Mouse (Mus musculus) forebrain, embryonic 12.5 days (tissue): ENCODE results near the gene Sppl2b. TPM values are rescaled to one million over a fixed set of nuclear protein-coding genes. Genes with fewer than 3 reads are reported as not detected.
A peak's percentile ranks its signal among the peaks of the same experiment; 100 is the strongest.

ENCODE experiments used
- ATAC-seq: fragments of 200-750 bp; cut with Nextera tagmentation; 2 replicates; pipeline ENCODE4 v1.8.0; 2017; ENCODE audit warnings: moderate TSS enrichment; ENCODE audit not compliant: low FRiP score
- H3K27ac ChIP-seq: fragments of 300-500 bp; sonication (generic); 2 replicates; pipeline ENCODE4 v1.5.1; 2016; ENCODE audit warnings: mild to moderate bottlenecking
- H3K27me3 ChIP-seq: fragments of 300-500 bp; sonication (generic); 2 replicates; pipeline ENCODE4 v1.6.1; 2016; ENCODE audit warnings: mild to moderate bottlenecking
- H3K36me3 ChIP-seq: fragments of 300-500 bp; sonication (generic); replicated peaks from 2 replicates; pipeline ENCODE4 v1.6.1; 2016; ENCODE audit warnings: mild to moderate bottlenecking
- H3K4me1 ChIP-seq: fragments of 300-500 bp; sonication (generic); 2 replicates; pipeline ENCODE4 v1.6.1; 2016
- H3K4me2 ChIP-seq: fragments of 300-500 bp; sonication (generic); 2 replicates; pipeline ENCODE4 v1.6.1; 2016; ENCODE audit warnings: mild to moderate bottlenecking, moderate library complexity
- H3K4me3 ChIP-seq: fragments of 300-500 bp; sonication (generic); replicated peaks from 2 replicates; pipeline ENCODE4 v1.5.1; 2016; ENCODE audit warnings: mild to moderate bottlenecking
- H3K9ac ChIP-seq: fragments of 300-500 bp; sonication (generic); 2 replicates; pipeline ENCODE4 v1.6.1; 2016; ENCODE audit warnings: mild to moderate bottlenecking
- H3K9me3 ChIP-seq: fragments of 300-500 bp; sonication (generic); 2 replicates; pipeline ENCODE4 v1.6.1; 2016
- WGBS: fragments of 180-500 bp; shearing (Covaris S2); methylation state at CpG from one replicate; pipeline ENCODE4 v1.1.7; 2016; 5-methylcytosine and 5-hydroxymethylcytosine counted together
- microRNA counts: library from miRNA; unstranded; fragments of <30 nt; microRNA quantifications from one replicate; lab custom pipeline; 2017
- microRNA-seq: library from miRNA; unstranded; fragments of <30 nt; microRNA quantifications from one replicate; pipeline ENCODE4, GENCODE M21; 2017
- polyA plus RNA-seq: library from polyadenylated mRNA; unstranded; fragments of >200 nt; fragmentation: Nextera tagmentation; extraction: Ambion mirVana; gene quantifications from 2 replicates; pipeline ENCODE4 v1.2.1, GENCODE M21; 2016

Gene Sppl2b
- polyA plus RNA-seq, 1 experiment from 2014 or later, result 43.3 TPM

GRCm38 (mm10) chr10:80909375-80910162 lies 54.5 kb downstream of the Sppl2b start:
- H3K36me3 ChIP-seq, result peaks cover 95% of the 10 kb centered on the region
- 95% methylated on average over 22 of the region's 22 CpGs for WGBS

DNA sequence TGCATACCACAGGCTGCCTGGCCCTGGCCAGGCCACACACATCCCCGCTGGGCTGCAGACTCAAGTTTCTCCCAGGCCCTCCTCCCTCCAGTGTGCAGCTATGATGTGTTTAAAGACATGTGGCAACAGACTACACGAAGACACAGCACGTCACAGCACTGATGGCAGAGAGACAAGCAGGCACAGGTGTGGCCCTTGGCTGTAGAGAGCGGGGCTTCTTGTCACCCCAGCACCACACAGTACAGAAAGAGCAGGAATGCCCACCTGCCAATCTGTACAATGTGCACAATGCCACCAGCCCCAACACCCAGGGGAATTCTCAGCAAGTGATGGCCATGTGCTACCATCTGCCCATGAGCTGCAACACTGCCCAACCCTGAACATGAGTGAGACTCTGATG lies 56.3 kb downstream of the Sppl2b start:
- WGBS, result 94% methylated on average over 4 of the region's 4 CpGs

More at GRCm38 (mm10) chr10:80909375-80910162, 54.5 kb downstream of the Sppl2b start:
- H3K4me2 ChIP-seq, result no peak overlapping the region
- H3K27ac ChIP-seq, result no peak overlapping the region
- no peaks in the 10 kb centered on the region for H3K27me3 ChIP-seq
- H3K4me1 ChIP-seq, result no peaks in the 10 kb centered on the region
- no peak overlapping the region for H3K4me3 ChIP-seq
- no peaks in the 10 kb centered on the region for H3K9me3 ChIP-seq
- no peak for ATAC-seq
- no peak overlapping the region for H3K9ac ChIP-seq

DNA sequence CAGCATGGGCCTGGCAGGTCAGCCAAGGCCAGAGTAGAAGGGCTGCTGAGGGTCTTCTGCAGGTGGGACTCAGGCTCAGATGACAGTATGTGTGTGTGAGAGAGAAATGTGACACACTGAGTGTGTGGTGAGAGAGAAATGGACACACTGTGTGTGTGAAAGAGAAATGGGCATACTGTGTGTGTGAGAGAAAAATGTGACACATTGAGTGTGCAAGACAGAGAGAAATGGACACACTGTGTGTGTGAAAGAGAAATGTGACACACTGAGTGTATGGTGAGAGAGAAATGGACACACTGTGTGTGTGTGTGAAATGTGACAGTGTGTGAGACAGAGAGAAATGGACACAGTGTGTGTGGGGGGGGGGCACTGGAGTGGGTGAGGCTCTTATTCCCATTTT lies 56.8 kb downstream of the Sppl2b start:
- peaks cover 87% of the 10 kb centered on the region for H3K36me3 ChIP-seq
- no peaks in the 10 kb centered on the region for H3K9me3 ChIP-seq
- H3K4me2 ChIP-seq, result no peak overlapping the region
- no peak overlapping the region for H3K9ac ChIP-seq
- no peak overlapping the region for H3K4me3 ChIP-seq
- peaks cover 15% of the 10 kb centered on the region for H3K4me1 ChIP-seq
- no peak for ATAC-seq
- no peaks in the 10 kb centered on the region for H3K27me3 ChIP-seq
- H3K27ac ChIP-seq, result no peak overlapping the region

More for the DNA sequence above, 56.3 kb downstream of the Sppl2b start:
- Histone ChIP-seq H3K27ac (no peak overlapping the region), H3K9me3 (no peaks in the 10 kb centered on the region), H3K9ac (no peak overlapping the region), H3K36me3 (peaks cover 91% of the 10 kb centered on the region), H3K4me2 (no peak overlapping the region), H3K4me3 (no peak overlapping the region), H3K4me1 (peaks cover 9% of the 10 kb centered on the region), H3K27me3 (no peaks in the 10 kb centered on the region)
- no peak for ATAC-seq

GRCm38 (mm10) chr10:80913364-80914011 lies 58.4 kb downstream of the Sppl2b start:
- WGBS, result 94% methylated on average over 7 of the region's 8 CpGs
- H3K27ac ChIP-seq, result no peak overlapping the region

DNA sequence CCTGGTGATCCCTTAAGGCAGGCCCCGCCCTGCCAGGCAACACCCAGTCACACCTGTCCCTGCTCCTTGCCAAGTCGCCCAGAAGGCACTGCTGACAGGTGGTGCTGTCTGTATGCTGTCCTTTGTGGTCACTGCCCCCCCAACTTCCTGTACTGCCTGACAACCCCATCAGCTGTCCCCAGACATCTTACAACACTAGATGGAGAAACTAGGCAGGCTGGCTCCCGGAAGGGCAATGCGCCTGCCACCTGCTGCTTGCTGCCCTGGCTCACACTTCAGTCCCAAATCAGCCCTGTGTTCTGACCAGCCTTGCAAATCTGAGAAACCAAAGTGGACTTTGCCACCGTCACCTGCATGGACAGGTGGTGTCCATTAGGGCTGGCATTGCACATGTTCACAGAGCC lies 59.2 kb downstream of the Sppl2b start:
- Histone ChIP-seq H3K9me3 (no peaks in the 10 kb centered on the region), H3K4me3 (no peak overlapping the region), H3K36me3 (peaks cover 64% of the 10 kb centered on the region), H3K9ac (no peak overlapping the region), H3K27ac (0 out of 2 replicates have a peak overlapping the region, but pooled peaks have one; percentile 36), H3K4me2 (no peak overlapping the region), H3K4me1 (peaks cover 24% of the 10 kb centered on the region), H3K27me3 (peaks cover 4% of the 10 kb centered on the region; the same call in 1 of the 2 replicates)
- ATAC-seq, result no peak
- WGBS, result 91% methylated on average over 5 of the region's 5 CpGs

More at GRCm38 (mm10) chr10:80913364-80914011, 58.4 kb downstream of the Sppl2b start:
- no peaks in the 10 kb centered on the region for H3K9me3 ChIP-seq
- no peaks in the 10 kb centered on the region for H3K27me3 ChIP-seq
- H3K4me1 ChIP-seq, result peaks cover 24% of the 10 kb centered on the region
- H3K36me3 ChIP-seq, result peaks cover 71% of the 10 kb centered on the region
- ATAC-seq, result no peak
- H3K4me2 ChIP-seq, result no peak overlapping the region
- H3K4me3 ChIP-seq, result no peak overlapping the region
- H3K9ac ChIP-seq, result no peak overlapping the region

GRCm38 (mm10) chr10:80915260-80915659 lies 60.2 kb downstream of the Sppl2b start:
- 81% methylated on average over 2 of the region's 2 CpGs for WGBS
- Histone ChIP-seq H3K27me3 (peaks cover 7% of the 10 kb centered on the region; the same call in 1 of the 2 replicates), H3K36me3 (peaks cover 54% of the 10 kb centered on the region), H3K9me3 (no peaks in the 10 kb centered on the region), H3K4me3 (no peak overlapping the region), H3K4me2 (no peak overlapping the region), H3K9ac (no peak overlapping the region), H3K27ac (no peak overlapping the region), H3K4me1 (peaks cover 24% of the 10 kb centered on the region)
- no peak for ATAC-seq

- WGBS, result 93% methylated on average over 4 of the region's 4 CpGs
- Histone ChIP-seq H3K27ac (no peak overlapping the region), H3K9ac (no peak overlapping the region), H3K4me3 (no peak overlapping the region), H3K4me2 (peak overlapping the region; percentile 99; the same call in 1 of the 2 replicates), H3K4me1 (peaks cover 24% of the 10 kb centered on the region), H3K9me3 (no peaks in the 10 kb centered on the region), H3K27me3 (peaks cover 7% of the 10 kb centered on the region; the same call in 1 of the 2 replicates), H3K36me3 (peaks cover 49% of the 10 kb centered on the region)
- no peak for ATAC-seq
Observed at GRCm38 (mm10) chr10:80915736-80916135, 60.7 kb downstream of the Sppl2b start.

DNA sequence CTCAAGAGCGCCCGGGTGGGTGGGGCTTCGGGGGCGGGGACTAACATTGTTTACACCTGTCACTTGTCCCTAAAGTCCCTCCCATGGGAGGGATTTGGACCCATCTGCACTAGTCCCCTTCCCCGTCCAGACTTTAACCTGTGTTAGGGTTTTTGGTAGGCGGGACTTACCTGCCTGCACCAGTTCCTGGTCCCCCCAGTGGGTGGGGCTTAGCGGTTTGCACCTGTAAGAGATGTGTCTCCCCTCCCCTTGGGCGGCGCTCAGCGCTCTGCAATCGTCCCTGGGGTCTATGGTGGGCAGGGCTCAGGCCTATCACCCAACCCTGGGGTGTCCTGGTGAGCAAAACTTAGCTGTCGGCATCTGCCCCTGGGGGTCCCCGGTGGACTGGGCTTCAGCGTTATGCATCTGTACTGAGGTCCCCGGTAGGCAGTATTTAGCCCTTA lies 62.3 kb downstream of the Sppl2b start:
- H3K27ac ChIP-seq, result peak overlapping the region; percentile 68
- 4% methylated on average over 15 of the region's 15 CpGs for WGBS
- peaks cover 35% of the 10 kb centered on the region for H3K4me1 ChIP-seq
- H3K27me3 ChIP-seq, result peaks cover 15% of the 10 kb centered on the region; the same call in 1 of the 2 replicates
- H3K9ac ChIP-seq, result peak overlapping the region; percentile 83
- peak overlapping the region; percentile 94 for H3K4me3 ChIP-seq
- ATAC-seq, result peak; percentile 57
- H3K9me3 ChIP-seq, result no peaks in the 10 kb centered on the region
- H3K36me3 ChIP-seq, result peaks cover 33% of the 10 kb centered on the region
- peak overlapping the region; percentile 99 for H3K4me2 ChIP-seq

DNA sequence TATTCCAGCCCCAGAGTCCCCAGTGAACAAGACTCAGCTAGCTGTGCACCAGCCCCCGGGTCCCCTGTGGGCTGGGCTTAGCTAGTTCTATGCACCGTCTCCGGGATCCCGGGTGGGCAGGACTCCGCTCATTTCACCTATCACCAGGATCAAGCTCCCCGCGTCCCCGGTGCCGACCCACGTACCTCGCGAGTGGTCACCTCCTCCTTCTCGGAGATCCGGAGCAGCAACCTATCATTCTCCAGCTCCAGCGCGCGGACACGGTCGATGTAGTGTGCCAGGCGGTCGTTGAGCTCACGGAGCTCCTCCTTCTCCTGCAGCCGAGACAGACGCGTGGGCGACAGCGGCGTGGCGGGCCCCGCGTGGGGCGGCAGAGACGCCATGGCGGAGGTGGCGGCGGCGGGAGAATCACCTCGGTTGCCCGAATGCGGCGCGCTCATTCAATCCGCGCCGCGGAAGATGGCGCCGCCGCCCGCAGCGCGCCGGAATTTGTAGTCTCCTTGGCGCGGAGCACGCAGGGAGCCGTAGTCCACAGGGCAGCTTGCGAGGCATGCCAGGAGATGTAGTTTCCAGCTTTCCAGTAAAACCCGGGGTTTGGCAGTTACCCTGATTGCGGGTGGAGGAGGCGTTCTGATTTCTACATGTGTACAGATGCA lies 62.8 kb downstream of the Sppl2b start, which contains the start of gene Lmnb2:
Gene Lmnb2 (minus strand): TSS at position 467 of the 656 bp plus-strand sequence.
- peaks cover 35% of the 10 kb centered on the region for H3K4me1 ChIP-seq
- H3K4me2 ChIP-seq, result peak within 1 kb of the TSS; percentile 99
- peak; percentile 76 for ATAC-seq
- peak within 1 kb of the TSS; percentile 68 for H3K27ac ChIP-seq
- peaks cover 19% of the 10 kb centered on the region; the same call in 1 of the 2 replicates for H3K27me3 ChIP-seq
- no peaks in the 10 kb centered on the region for H3K9me3 ChIP-seq
- peak within 1 kb of the TSS; percentile 83 for H3K9ac ChIP-seq
- H3K36me3 ChIP-seq, result peaks cover 27% of the 10 kb centered on the region
- peak within 1 kb of the TSS; percentile 94 for H3K4me3 ChIP-seq
- WGBS, result under 1% methylated on average over 60 of the region's 61 CpGs

MicroRNAs encoded within 50 kb of the gene (microRNA counts, 519-probe panel; counts per million panel counts)
- not detected for microRNA mmu-miR-1982 (lab: Ali Mortazavi, UCI)

Small RNA genes lying within 50 kb of the gene (microRNA-seq; reads per million reads assigned to microRNA genes)
- gene Mir1982, result 4.9 reads per million, percentile 18 among the genes with 10 or more reads in this experiment

Other genes with a start within 250 kb of the Sppl2b start
- gene Gm49322, start 249.3 kb upstream of the Sppl2b start, polyA plus RNA-seq, result 5.9 and 6.6 TPM in 2 replicates
- gene Csnk1g2, start 232.4 kb upstream of the Sppl2b start, polyA plus RNA-seq, result 146 and 161 TPM in 2 replicates
- 84.3 and 85.1 TPM in 2 replicates for gene Btbd2, start 198.2 kb upstream of the Sppl2b start, polyA plus RNA-seq
- 74.4 and 75.4 TPM in 2 replicates for gene Mknk2, start 177.2 kb upstream of the Sppl2b start, polyA plus RNA-seq
- gene Mob3a, start 153.3 kb upstream of the Sppl2b start, polyA plus RNA-seq, result 52.4 and 54.1 TPM in 2 replicates
- 20.6 and 21.6 TPM in 2 replicates for gene Izumo4, start 153.1 kb upstream of the Sppl2b start, polyA plus RNA-seq
- 87.5 and 89.3 TPM in 2 replicates for gene Ap3d1, start 113.0 kb upstream of the Sppl2b start, polyA plus RNA-seq
- 27.6 and 28.2 TPM in 2 replicates for gene Dot1l, start 100.1 kb upstream of the Sppl2b start, polyA plus RNA-seq
- 77.1 and 89.4 TPM in 2 replicates for gene Sf3a2, start 57.1 kb upstream of the Sppl2b start, polyA plus RNA-seq
- gene Plekhj1, start 56.6 kb upstream of the Sppl2b start, polyA plus RNA-seq, result 152 and 156 TPM in 2 replicates
- 0.15 TPM in 1 of 2 replicates, not detected in the other for gene Amh, start 50.0 kb upstream of the Sppl2b start, polyA plus RNA-seq
- gene Jsrp1, start 41.8 kb upstream of the Sppl2b start, polyA plus RNA-seq, result 0.27 and 0.36 TPM in 2 replicates
- gene Oaz1, start 28.6 kb upstream of the Sppl2b start, polyA plus RNA-seq, result 1,463 and 1,490 TPM in 2 replicates
- 1.5 and 1.7 TPM in 2 replicates for gene Lingo3, start 11.2 kb upstream of the Sppl2b start, polyA plus RNA-seq
- 274 and 289 TPM in 2 replicates for gene Lsm7, start 66 bp upstream of the Sppl2b start, polyA plus RNA-seq
- 0.06 and 0.08 TPM in 2 replicates for gene Tmprss9, start 16.6 kb downstream of the Sppl2b start, polyA plus RNA-seq
- 311 and 314 TPM in 2 replicates for gene Timm13, start 45.7 kb downstream of the Sppl2b start, polyA plus RNA-seq
- gene Lmnb2, start 63.0 kb downstream of the Sppl2b start, polyA plus RNA-seq, result 67.7 and 73.8 TPM in 2 replicates
- gene Gadd45b, start 74.8 kb downstream of the Sppl2b start, polyA plus RNA-seq, result 8.2 and 9.8 TPM in 2 replicates
- gene Gng7, start 159.7 kb downstream of the Sppl2b start, polyA plus RNA-seq, result 9.8 and 11.0 TPM in 2 replicates
- gene Diras1, start 170.4 kb downstream of the Sppl2b start, polyA plus RNA-seq, result 8.7 and 11.6 TPM in 2 replicates
- gene Slc39a3, start 182.2 kb downstream of the Sppl2b start, polyA plus RNA-seq, result 29.2 and 32.8 TPM in 2 replicates
- gene Sgta, start 204.9 kb downstream of the Sppl2b start, polyA plus RNA-seq, result 262 and 280 TPM in 2 replicates
- gene Thop1, start 214.8 kb downstream of the Sppl2b start, polyA plus RNA-seq, result 65.0 and 69.2 TPM in 2 replicates
- gene Creb3l3, start 243.6 kb downstream of the Sppl2b start, polyA plus RNA-seq, result 0.46 and 0.69 TPM in 2 replicates